Mouse (Mus musculus) embryo, embryonic 10 days (tissue): Measurements from ENCODE around the gene Itih3.

ENCODE experiments used
- DNase-seq: peaks from one replicate; pipeline ENCODE4 v3.0.0-alpha.2; 2015; ENCODE audit warnings: low spot score

Itih3 gene

GRCm38 (mm10) chr14:30923375-30924105, at the start of gene Itih3:
Gene Itih3 (minus strand): TSS chr14:30923760.
- DNase-seq: no peak

- no peak for DNase-seq
These were observed 36.8 kb upstream of the Itih3 start for GRCm38 (mm10) chr14:30960366-30960765.

- no peak for DNase-seq
These were observed 35.5 kb upstream of the Itih3 start for GRCm38 (mm10) chr14:30959031-30959430.

GRCm38 (mm10) chr14:30958517-30958916, 35.0 kb upstream of the Itih3 start:
- no peak for DNase-seq

- peak; percentile 99 for DNase-seq
These were observed 27.7 kb upstream of the Itih3 start, which contains the start of gene Nek4 for GRCm38 (mm10) chr14:30951154-30951825. Gene Nek4 (plus strand): TSS chr14:30951377.

- no peak for DNase-seq
These were observed 26.4 kb upstream of the Itih3 start for GRCm38 (mm10) chr14:30949986-30950385.

GRCm38 (mm10) chr14:30944745-30945144, 21.2 kb upstream of the Itih3 start:
- no peak for DNase-seq

- DNase-seq: peak; percentile 49
These were observed 20.5 kb upstream of the Itih3 start for GRCm38 (mm10) chr14:30943860-30944674.

GRCm38 (mm10) chr14:30943038-30943437, 19.5 kb upstream of the Itih3 start, which contains the start of gene Itih1:
Gene Itih1 (minus strand): TSS chr14:30943289.
- DNase-seq: no peak

GRCm38 (mm10) chr14:30942254-30942653, 18.7 kb upstream of the Itih3 start:
- DNase-seq: no peak

- DNase-seq: no peak
These were observed 9.8 kb upstream of the Itih3 start for GRCm38 (mm10) chr14:30933351-30933750.

- DNase-seq: no peak
These were observed 6.8 kb upstream of the Itih3 start for GRCm38 (mm10) chr14:30930386-30930785.

- DNase-seq: no peak
These were observed 1.9 kb upstream of the Itih3 start for GRCm38 (mm10) chr14:30925492-30925891.

- no peak for DNase-seq
These were observed 1.4 kb downstream of the Itih3 start for GRCm38 (mm10) chr14:30922053-30922670.

GRCm38 (mm10) chr14:30916516-30916915, 7.0 kb downstream of the Itih3 start:
- no peak for DNase-seq

GRCm38 (mm10) chr14:30913404-30913803, 10.2 kb downstream of the Itih3 start:
- DNase-seq: no peak

- no peak for DNase-seq
These were observed 10.9 kb downstream of the Itih3 start for GRCm38 (mm10) chr14:30912641-30913040.

- no peak for DNase-seq
These were observed 12.4 kb downstream of the Itih3 start for GRCm38 (mm10) chr14:30911141-30911540.

GRCm38 (mm10) chr14:30907814-30908265, 15.7 kb downstream of the Itih3 start:
- DNase-seq: no peak

- DNase-seq: no peak
These were observed 17.6 kb downstream of the Itih3 start for GRCm38 (mm10) chr14:30906001-30906400.

GRCm38 (mm10) chr14:30904307-30904706, 19.3 kb downstream of the Itih3 start:
- no peak for DNase-seq

- DNase-seq: no peak
These were observed 20.5 kb downstream of the Itih3 start for GRCm38 (mm10) chr14:30903036-30903435.
